Mouse (Mus musculus) heart, embryonic 10.5 days (tissue): ENCODE measurements around the gene Olfr1509. TPM values are rescaled to one million over a fixed set of nuclear protein-coding genes. Genes with fewer than 3 reads are reported as not detected.
"Not testable (repeated sequence)": the region's sequence is repeated elsewhere in the genome, so short reads cannot be mapped to it uniquely, and the experiment has no call there.

Source experiments
- DNase-seq: peaks from one replicate; pipeline ENCODE4 v3.0.0-alpha.2; 2017; ENCODE audit warnings: low spot score
- H3K27ac ChIP-seq: fragments of 300-500 bp; sonication (generic); 2 replicates; pipeline ENCODE4 v1.5.1; 2016; ENCODE audit warnings: mild to moderate bottlenecking
- H3K27me3 ChIP-seq: fragments of 300-500 bp; sonication (generic); 2 replicates; pipeline ENCODE4 v1.6.1; 2016; ENCODE audit warnings: mild to moderate bottlenecking; ENCODE audit not compliant: poor library complexity, insufficient read depth, severe bottlenecking
- H3K36me3 ChIP-seq: fragments of 300-500 bp; sonication (generic); 2 replicates; pipeline ENCODE4 v1.6.1; 2016; ENCODE audit warnings: mild to moderate bottlenecking, moderate library complexity
- H3K4me1 ChIP-seq: fragments of 300-500 bp; sonication (generic); 2 replicates; pipeline ENCODE4 v1.6.1; 2016; ENCODE audit warnings: mild to moderate bottlenecking
- H3K4me3 ChIP-seq: fragments of 300-500 bp; sonication (generic); 2 replicates; pipeline ENCODE4 v1.5.1; 2016; ENCODE audit warnings: mild to moderate bottlenecking, moderate library complexity
- H3K9me3 ChIP-seq: fragments of 300-500 bp; sonication (generic); 2 replicates; pipeline ENCODE4 v1.6.1; 2016; ENCODE audit warnings: mild to moderate bottlenecking, moderate library complexity
- WGBS: fragments of 180-500 bp; shearing (Covaris S2); methylation state at CpG from one replicate; pipeline ENCODE4 v1.1.7; 2016; 5-methylcytosine and 5-hydroxymethylcytosine counted together
- polyA plus RNA-seq: library from polyadenylated mRNA; unstranded; fragments of >200 nt; fragmentation: Nextera tagmentation; extraction: Ambion mirVana; gene quantifications from 2 replicates; pipeline ENCODE4 v1.2.1, GENCODE M21; 2016

Gene Olfr1509
- not detected in 2 replicates for polyA plus RNA-seq

- H3K36me3 ChIP-seq: no peaks in the 10 kb centered on the region
- DNase-seq: no peak
- no peak within 1 kb of the TSS for H3K4me3 ChIP-seq
- no peak within 1 kb of the TSS for H3K27ac ChIP-seq
- H3K9me3 ChIP-seq: no peaks in the 10 kb centered on the region
- H3K4me1 ChIP-seq: no peaks in the 10 kb centered on the region
- H3K27me3 ChIP-seq: no peaks in the 10 kb centered on the region
Observed at GRCm38 (mm10) chr14:52442690-52443089, at the start of gene Olfr1509. TSS of gene Olfr1509 (plus strand) at chr14:52442990.

- Histone ChIP-seq H3K4me3 (no peak within 1 kb of the TSS), H3K27me3 (no peaks in the 10 kb centered on the region), H3K4me1 (no peaks in the 10 kb centered on the region), H3K27ac (no peak within 1 kb of the TSS), H3K9me3 (no peaks in the 10 kb centered on the region), H3K36me3 (no peaks in the 10 kb centered on the region)
- WGBS: 69% methylated on average over 4 of the region's 4 CpGs
- no peak for DNase-seq
Observed at GRCm38 (mm10) chr14:52397279-52397678, 45.5 kb upstream of the Olfr1509 start, which contains the start of gene Olfr1511. TSS of gene Olfr1511 (minus strand) at chr14:52397379.

GRCm38 (mm10) chr14:52410142-52410919 lies 32.5 kb upstream of the Olfr1509 start:
- DNase-seq, H3K36me3 ChIP-seq, H3K9me3 ChIP-seq, H3K27ac ChIP-seq, H3K4me1 ChIP-seq, H3K4me3 ChIP-seq, H3K27me3 ChIP-seq: not testable (repeated sequence)
- WGBS: 69% methylated on average over 7 of the region's 10 CpGs

- H3K9me3 ChIP-seq: no peaks in the 10 kb centered on the region
- no peaks in the 10 kb centered on the region for H3K4me1 ChIP-seq
- 84% methylated on average over 3 of the region's 3 CpGs for WGBS
- H3K4me3 ChIP-seq: no peak within 1 kb of the TSS
- no peak for DNase-seq
- no peaks in the 10 kb centered on the region for H3K27me3 ChIP-seq
- no peak within 1 kb of the TSS for H3K27ac ChIP-seq
- H3K36me3 ChIP-seq: no peaks in the 10 kb centered on the region
Observed at GRCm38 (mm10) chr14:52414273-52414672, 28.5 kb upstream of the Olfr1509 start, which contains the start of gene Olfr1510. TSS of gene Olfr1510 (minus strand) at chr14:52414373.

- Histone ChIP-seq H3K27me3 (no peaks in the 10 kb centered on the region), H3K27ac (no peak overlapping the region), H3K36me3 (no peaks in the 10 kb centered on the region), H3K4me3 (no peak overlapping the region), H3K4me1 (no peaks in the 10 kb centered on the region), H3K9me3 (0 out of 2 replicates have a peak, but pooled peaks cover 2% of the 10 kb centered on the region)
- no peak for DNase-seq
- 86% methylated on average over 1 of the region's 1 CpGs for WGBS
Observed at GRCm38 (mm10) chr14:52427686-52428085, 15.1 kb upstream of the Olfr1509 start.

- Histone ChIP-seq H3K27me3 (no peaks in the 10 kb centered on the region), H3K4me3 (no peak overlapping the region), H3K4me1 (no peaks in the 10 kb centered on the region), H3K27ac (no peak overlapping the region), H3K9me3 (no peaks in the 10 kb centered on the region), H3K36me3 (no peaks in the 10 kb centered on the region)
- DNase-seq: no peak
- 78% methylated on average over 8 of the region's 8 CpGs for WGBS
Observed at GRCm38 (mm10) chr14:52451138-52451537, 8.3 kb downstream of the Olfr1509 start.

GRCm38 (mm10) chr14:52461928-52462327 lies 19.1 kb downstream of the Olfr1509 start:
- no peak for DNase-seq
- Histone ChIP-seq H3K27ac (no peak overlapping the region), H3K4me3 (no peak overlapping the region), H3K4me1 (no peaks in the 10 kb centered on the region), H3K36me3 (no peaks in the 10 kb centered on the region), H3K27me3 (no peaks in the 10 kb centered on the region), H3K9me3 (no peaks in the 10 kb centered on the region)

GRCm38 (mm10) chr14:52465738-52466137 lies 22.9 kb downstream of the Olfr1509 start:
- Histone ChIP-seq H3K4me3 (no peak overlapping the region), H3K4me1 (no peaks in the 10 kb centered on the region), H3K9me3 (no peaks in the 10 kb centered on the region), H3K27ac (no peak overlapping the region), H3K27me3 (no peaks in the 10 kb centered on the region), H3K36me3 (no peaks in the 10 kb centered on the region)
- WGBS: 86% methylated on average over 1 of the region's 1 CpGs
- no peak for DNase-seq

- H3K4me3 ChIP-seq: no peak within 1 kb of the TSS
- 71% methylated on average over 2 of the region's 2 CpGs for WGBS
- no peaks in the 10 kb centered on the region for H3K4me1 ChIP-seq
- H3K36me3 ChIP-seq: no peaks in the 10 kb centered on the region
- DNase-seq: no peak
- no peaks in the 10 kb centered on the region for H3K9me3 ChIP-seq
- no peak within 1 kb of the TSS for H3K27ac ChIP-seq
- H3K27me3 ChIP-seq: no peaks in the 10 kb centered on the region
Observed at GRCm38 (mm10) chr14:52467395-52467794, 24.6 kb downstream of the Olfr1509 start, which contains the start of gene Olfr1508. TSS of gene Olfr1508 (minus strand) at chr14:52467495.

- Histone ChIP-seq H3K27me3 (no peaks in the 10 kb centered on the region), H3K4me1 (no peaks in the 10 kb centered on the region), H3K36me3 (no peaks in the 10 kb centered on the region), H3K27ac (no peak within 1 kb of the TSS), H3K4me3 (no peak within 1 kb of the TSS), H3K9me3 (no peaks in the 10 kb centered on the region; the same call in 1 of the 2 replicates)
- 86% methylated on average over 4 of the region's 4 CpGs for WGBS
- no peak for DNase-seq
Observed at GRCm38 (mm10) chr14:52495516-52495915, 52.7 kb downstream of the Olfr1509 start, which contains the start of gene Olfr1507. TSS of gene Olfr1507 (minus strand) at chr14:52495749.

Other genes with a start within 250 kb of the Olfr1509 start
- 40.6 and 45.2 TPM in 2 replicates for gene Supt16, start 245.6 kb upstream of the Olfr1509 start, polyA plus RNA-seq
- 32.6 and 34.0 TPM in 2 replicates for gene Chd8, start 185.2 kb upstream of the Olfr1509 start, polyA plus RNA-seq
- gene Tox4, start 163.8 kb upstream of the Olfr1509 start, polyA plus RNA-seq: 40.2 and 40.4 TPM in 2 replicates
- 15.5 and 17.1 TPM in 2 replicates for gene Rab2b, start 163.4 kb upstream of the Olfr1509 start, polyA plus RNA-seq
- 36.0 and 42.5 TPM in 2 replicates for gene Mettl3, start 137.9 kb upstream of the Olfr1509 start, polyA plus RNA-seq
- 12.1 and 17.1 TPM in 2 replicates for gene Sall2, start 114.2 kb upstream of the Olfr1509 start, polyA plus RNA-seq
- gene Olfr1513, start 86.6 kb upstream of the Olfr1509 start, polyA plus RNA-seq: not detected in 2 replicates
- not detected in 2 replicates for gene Olfr1512, start 63.8 kb upstream of the Olfr1509 start, polyA plus RNA-seq
- not detected in 2 replicates for gene Olfr1511, start 45.6 kb upstream of the Olfr1509 start, polyA plus RNA-seq
- gene Olfr1510, start 28.6 kb upstream of the Olfr1509 start, polyA plus RNA-seq: not detected in 2 replicates
- not detected in 2 replicates for gene Olfr1508, start 24.5 kb downstream of the Olfr1509 start, polyA plus RNA-seq
- gene Olfr1507, start 52.8 kb downstream of the Olfr1509 start, polyA plus RNA-seq: not detected in 2 replicates